Mouse (Mus musculus): ENCODE measurements around the gene Spry2. TPM values are rescaled to one million over a fixed set of nuclear protein-coding genes. Genes with fewer than 3 reads are reported as not detected.

Spry2 gene
- polyA plus RNA-seq, 1 experiment from 2014 or later: 53.5 TPM

- no peak overlapping the region for H3K4me2 ChIP-seq (replicated peaks)
- WGBS: 90% methylated on average over 4 of the region's 4 CpGs
- H3K4me3 ChIP-seq: no peak overlapping the region
- no peak overlapping the region for H3K27ac ChIP-seq
- no peaks in the 10 kb centered on the region for H3K27me3 ChIP-seq
- H3K9ac ChIP-seq: no peak overlapping the region
- H3K4me1 ChIP-seq: no peaks in the 10 kb centered on the region
- ATAC-seq (ENCODE audit: insufficient number of reproducible peaks, insufficient read depth, low FRiP score, low TSS enrichment): no peak
- H3K36me3 ChIP-seq: no peaks in the 10 kb centered on the region
- no peaks in the 10 kb centered on the region for H3K9me3 ChIP-seq
Measured at GRCm38 (mm10) chr14:105905509-105905908, 8.9 kb upstream of the Spry2 start.

- Histone ChIP-seq H3K4me3 (no peak overlapping the region), H3K27ac (no peak overlapping the region), H3K27me3 (no peaks in the 10 kb centered on the region), H3K4me2 (replicated peaks) (no peak overlapping the region), H3K36me3 (no peaks in the 10 kb centered on the region), H3K4me1 (no peaks in the 10 kb centered on the region), H3K9ac (no peak overlapping the region), H3K9me3 (no peaks in the 10 kb centered on the region)
- 83% methylated on average over 7 of the region's 7 CpGs for WGBS
- ATAC-seq (ENCODE audit: insufficient number of reproducible peaks, insufficient read depth, low FRiP score, low TSS enrichment): no peak
Measured at GRCm38 (mm10) chr14:105902807-105903206, 6.2 kb upstream of the Spry2 start.

GRCm38 (mm10) chr14:105900841-105901240 is 4.2 kb upstream of the Spry2 start:
- Histone ChIP-seq H3K4me2 (replicated peaks) (no peak overlapping the region), H3K9me3 (no peaks in the 10 kb centered on the region), H3K27ac (no peak overlapping the region), H3K9ac (no peak overlapping the region), H3K36me3 (no peaks in the 10 kb centered on the region), H3K27me3 (no peaks in the 10 kb centered on the region), H3K4me1 (no peaks in the 10 kb centered on the region), H3K4me3 (no peak overlapping the region)
- WGBS: 67% methylated on average over 3 of the region's 3 CpGs
- no peak for ATAC-seq (ENCODE audit: insufficient number of reproducible peaks, insufficient read depth, low FRiP score, low TSS enrichment)

GRCm38 (mm10) chr14:105899116-105899515 is 2.5 kb upstream of the Spry2 start:
- 4% methylated on average over 11 of the region's 11 CpGs for WGBS
- Histone ChIP-seq H3K4me1 (no peaks in the 10 kb centered on the region), H3K27ac (peak overlapping the region; percentile 99; the same call in 1 of the 2 replicates), H3K36me3 (no peaks in the 10 kb centered on the region), H3K4me3 (peak overlapping the region; percentile 86), H3K9me3 (no peaks in the 10 kb centered on the region), H3K9ac (peak overlapping the region; percentile 65), H3K27me3 (no peaks in the 10 kb centered on the region), H3K4me2 (replicated peaks) (peak overlapping the region; percentile 85)
- ATAC-seq (ENCODE audit: insufficient number of reproducible peaks, insufficient read depth, low FRiP score, low TSS enrichment): no peak

- under 1% methylated on average over 58 of the region's 58 CpGs for WGBS
- H3K27me3 ChIP-seq: no peaks in the 10 kb centered on the region
- peak; percentile 29; the same call in 1 of the 2 replicates for ATAC-seq (ENCODE audit: insufficient number of reproducible peaks, insufficient read depth, low FRiP score, low TSS enrichment)
- peak overlapping the region; percentile 65 for H3K9ac ChIP-seq
- peak overlapping the region; percentile 85 for H3K4me2 ChIP-seq (replicated peaks)
- H3K4me1 ChIP-seq: peaks cover 2% of the 10 kb centered on the region
- H3K27ac ChIP-seq: peak overlapping the region; percentile 99
- H3K4me3 ChIP-seq: peak overlapping the region; percentile 86
- peaks cover under 1% of the 10 kb centered on the region; the same call in 1 of the 2 replicates for H3K36me3 ChIP-seq
- H3K9me3 ChIP-seq: no peaks in the 10 kb centered on the region
Measured at GRCm38 (mm10) chr14:105898266-105899111, 1.9 kb upstream of the Spry2 start.

- H3K27me3 ChIP-seq: no peaks in the 10 kb centered on the region
- peaks cover 9% of the 10 kb centered on the region for H3K36me3 ChIP-seq
- peak overlapping the region; percentile 99 for H3K27ac ChIP-seq
- peak; percentile 18; the same call in 1 of the 2 replicates for ATAC-seq (ENCODE audit: insufficient number of reproducible peaks, insufficient read depth, low FRiP score, low TSS enrichment)
- H3K9me3 ChIP-seq: no peaks in the 10 kb centered on the region
- H3K4me1 ChIP-seq: peaks cover 11% of the 10 kb centered on the region
- H3K9ac ChIP-seq: peak overlapping the region; percentile 94
- WGBS: under 1% methylated on average over 26 of the region's 28 CpGs
- peak overlapping the region; percentile 85 for H3K4me2 ChIP-seq (replicated peaks)
- peak overlapping the region; percentile 86 for H3K4me3 ChIP-seq
Measured at GRCm38 (mm10) chr14:105897569-105898101, 1.0 kb upstream of the Spry2 start.

GRCm38 (mm10) chr14:105895961-105896651 is 513 bp downstream of the Spry2 start:
- no peak for ATAC-seq (ENCODE audit: insufficient number of reproducible peaks, insufficient read depth, low FRiP score, low TSS enrichment)
- Histone ChIP-seq H3K36me3 (peaks cover 9% of the 10 kb centered on the region), H3K4me3 (peak overlapping the region; percentile 86), H3K4me1 (peaks cover 12% of the 10 kb centered on the region), H3K4me2 (replicated peaks) (peak overlapping the region; percentile 85), H3K9ac (peak overlapping the region; percentile 94), H3K9me3 (no peaks in the 10 kb centered on the region), H3K27ac (peak overlapping the region; percentile 99), H3K27me3 (no peaks in the 10 kb centered on the region)
- WGBS: under 1% methylated on average over 50 of the region's 50 CpGs

GRCm38 (mm10) chr14:105894971-105895873 is 1.4 kb downstream of the Spry2 start:
- H3K36me3 ChIP-seq: peaks cover 9% of the 10 kb centered on the region
- H3K4me2 ChIP-seq (replicated peaks): peak overlapping the region; percentile 85
- WGBS: under 1% methylated on average over 36 of the region's 36 CpGs
- peaks cover 14% of the 10 kb centered on the region for H3K4me1 ChIP-seq
- H3K4me3 ChIP-seq: peak overlapping the region; percentile 86
- no peak for ATAC-seq (ENCODE audit: insufficient number of reproducible peaks, insufficient read depth, low FRiP score, low TSS enrichment)
- no peaks in the 10 kb centered on the region for H3K27me3 ChIP-seq
- no peaks in the 10 kb centered on the region for H3K9me3 ChIP-seq
- peak overlapping the region; percentile 99 for H3K27ac ChIP-seq
- H3K9ac ChIP-seq: peak overlapping the region; percentile 94

GRCm38 (mm10) chr14:105893623-105893995 is 3.0 kb downstream of the Spry2 start:
- Histone ChIP-seq H3K4me3 (peak overlapping the region; percentile 86), H3K27ac (peak overlapping the region; percentile 36; the same call in 1 of the 2 replicates), H3K4me1 (peaks cover 16% of the 10 kb centered on the region), H3K9ac (peak overlapping the region; percentile 54), H3K36me3 (peaks cover 9% of the 10 kb centered on the region), H3K9me3 (no peaks in the 10 kb centered on the region), H3K27me3 (no peaks in the 10 kb centered on the region), H3K4me2 (replicated peaks) (peak overlapping the region; percentile 85)
- no peak for ATAC-seq (ENCODE audit: insufficient number of reproducible peaks, insufficient read depth, low FRiP score, low TSS enrichment)
- 24% methylated on average over 9 of the region's 9 CpGs for WGBS

GRCm38 (mm10) chr14:105892941-105893622 is 3.5 kb downstream of the Spry2 start:
- Histone ChIP-seq H3K27me3 (no peaks in the 10 kb centered on the region), H3K4me2 (replicated peaks) (peak overlapping the region; percentile 85), H3K9me3 (no peaks in the 10 kb centered on the region), H3K27ac (peak overlapping the region; percentile 36; the same call in 1 of the 2 replicates), H3K9ac (peak overlapping the region; percentile 54), H3K4me1 (peaks cover 16% of the 10 kb centered on the region), H3K36me3 (peaks cover 9% of the 10 kb centered on the region), H3K4me3 (peak overlapping the region; percentile 86)
- 49% methylated on average over 24 of the region's 24 CpGs for WGBS
- ATAC-seq (ENCODE audit: insufficient number of reproducible peaks, insufficient read depth, low FRiP score, low TSS enrichment): no peak
